Mouse (Mus musculus) bone marrow macrophage, adult 2 months (primary cell): ENCODE data around the gene Gtf2f2.

Experiments
- CTCF ChIP-seq: IDR thresholded peaks from 2 replicates; pipeline ENCODE4 v1.5.1; 2012; ENCODE audit warnings: low read depth, mild to moderate bottlenecking, low read length, moderate library complexity
- POLR2A ChIP-seq: IDR thresholded peaks from 2 replicates; pipeline ENCODE4 v1.6.1; 2012; ENCODE audit warnings: mild to moderate bottlenecking, low read depth, low read length, borderline replicate concordance

DNA sequence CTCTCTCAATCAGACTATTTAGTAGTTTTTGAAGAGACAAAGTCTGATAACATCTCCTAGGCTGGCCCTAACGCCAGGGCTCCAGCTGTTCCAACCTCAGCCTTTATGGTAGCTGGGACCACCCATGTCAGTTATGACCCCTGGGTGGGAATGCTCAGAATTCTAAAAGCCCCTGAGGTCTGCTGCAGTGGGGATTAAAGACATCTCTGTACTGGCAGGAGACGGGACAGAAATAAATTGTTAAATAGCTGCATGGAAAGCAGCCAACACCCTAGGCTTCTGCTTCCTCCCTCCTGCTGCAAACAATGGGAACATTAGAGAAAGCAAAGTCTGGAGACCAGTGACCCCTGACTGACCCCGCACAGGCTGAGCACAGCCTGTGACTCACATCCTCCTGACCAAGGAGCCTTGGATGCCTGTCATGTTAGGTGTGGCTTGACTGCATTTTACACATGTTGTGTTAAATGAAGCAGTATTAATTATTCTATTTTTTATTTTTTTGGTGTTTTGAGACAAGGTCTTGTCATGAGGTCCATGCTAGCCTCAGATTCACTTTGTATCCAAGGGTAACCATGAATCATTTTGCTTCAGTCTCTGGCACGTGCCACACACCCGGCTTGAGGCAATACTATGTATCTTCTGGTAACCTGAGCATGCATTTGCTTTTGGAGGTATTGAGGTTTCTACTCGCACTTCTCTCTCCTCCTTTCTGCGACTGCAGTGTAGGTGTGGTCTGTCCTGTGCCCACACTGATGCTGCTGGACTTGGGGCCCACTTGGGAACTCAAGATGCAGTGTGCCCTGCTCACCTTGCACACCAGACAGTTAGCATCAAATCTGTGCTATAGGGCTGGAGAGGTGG is 146.9 kb downstream of the Gtf2f2 start:
- TF ChIP-seq CTCF (no peak), POLR2A (no peak)
